In the genomic region with DNA sequence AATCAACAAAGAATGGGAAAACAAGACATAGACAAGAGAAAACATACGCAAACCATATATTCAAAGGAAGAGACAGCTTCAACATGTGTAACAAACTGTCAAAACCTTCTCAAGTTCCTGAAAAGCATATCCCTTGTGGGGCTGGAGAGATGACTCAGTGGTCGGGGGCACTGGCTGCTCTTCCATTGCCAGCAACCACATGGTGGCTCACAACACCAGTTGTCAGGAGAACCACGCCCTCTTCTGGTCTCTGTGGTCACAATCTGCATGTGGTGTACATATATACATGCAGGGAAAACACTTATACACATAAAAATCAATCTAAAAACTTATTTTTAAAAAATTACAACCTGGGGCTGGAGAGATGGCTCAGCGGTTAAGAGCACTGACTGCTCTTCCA, we compare ENCODE assay signal across 18 mouse cellular contexts. TPM values are rescaled to one million over a fixed set of nuclear protein-coding genes. Genes with fewer than 3 reads are reported as not detected.
DNase-seq lines count a peak whose midpoint lies in the region; ATAC-seq and TF ChIP-seq lines count a peak whose summit lies in the region.
"Had no signal": no experiment of that assay in that cellular context is flagged by ENCODE, and none has a peak within 500 bp of the region (broad histone marks: within the 10 kb centered on the region; RNA-seq: fewer than 3 reads in every experiment).

No protein-coding gene starts in this region.

- H3K27ac ChIP-seq in stomach, postnatal 0 days (replicated peaks): no peak overlapping the region
- H3K27ac ChIP-seq in kidney, embryonic 14.5 days (ENCODE audit: low read depth, low read length): no peak overlapping the region
- H3K27ac ChIP-seq: forebrain, embryonic 12.5 days; heart, embryonic 13.5 days; hindbrain, postnatal 0 days; neural tube, embryonic 13.5 days had no signal

- no peaks in the 10 kb centered on the region for H3K9me3 ChIP-seq in stomach, postnatal 0 days (ENCODE audit: control insufficient read depth, low read length)
- no peaks in the 10 kb centered on the region for H3K9me3 ChIP-seq in kidney, embryonic 14.5 days (ENCODE audit: control insufficient read depth, low read length)
- H3K9me3 ChIP-seq: forebrain, embryonic 12.5 days; heart, embryonic 13.5 days; neural tube, embryonic 13.5 days had no signal

- WGBS in stomach, postnatal 0 days: 94% methylated on average over 4 of the region's 4 CpGs
- WGBS in kidney, embryonic 14.5 days: 91% methylated on average over 4 of the region's 4 CpGs

- TF ChIP-seq EP300 in stomach, postnatal 0 days (optimal IDR thresholded peaks at IDR 0.05): no peak

- TF ChIP-seq CTCF in stomach, postnatal 0 days (IDR thresholded peaks at IDR 0.05; ENCODE audit: low read depth): 0 out of 2 replicates have a peak, but pooled peaks have one; percentile 15

- no peaks in the 10 kb centered on the region for H3K4me1 ChIP-seq in stomach, postnatal 0 days (replicated peaks; ENCODE audit: control insufficient read depth, insufficient read depth)
- H3K4me1 ChIP-seq in kidney, embryonic 14.5 days (ENCODE audit: control insufficient read depth, insufficient read depth, low read length): no peaks in the 10 kb centered on the region
- H3K4me1 ChIP-seq: forebrain, embryonic 12.5 days; neural tube, embryonic 13.5 days had no signal

- ATAC-seq in CD4-positive, CD25-positive, alpha-beta regulatory T cell, adult 4 months: peak; percentile 24
- no peak for ATAC-seq in stomach, postnatal 0 days (ENCODE audit: low FRiP score, low TSS enrichment)
- no peak for ATAC-seq in kidney, embryonic 14.5 days (ENCODE audit: low FRiP score, low TSS enrichment)
- ATAC-seq: hindbrain, postnatal 0 days had no signal

- peak; percentile 34 for DNase-seq in thymus, postnatal 14 days
- no peak for DNase-seq in thymus, postnatal 10 days (ENCODE audit: low spot score in 2 of 2)
- peak; percentile 17 for DNase-seq in T-cell, adult 2 months (ENCODE audit: low spot score)
- DNase-seq in stomach, postnatal 0 days (ENCODE audit: low spot score): no peak
- DNase-seq in gastrocnemius, postnatal 36 days: no peak
- DNase-seq: adrenal gland, adult 2 months; cerebellum, postnatal 10 days; gastrocnemius, postnatal 25 days; heart, postnatal 36 days; kidney, adult 2 months; lung, postnatal 10 days; spleen, adult 18-20 months had no signal

- H3K36me3 ChIP-seq in stomach, postnatal 0 days (ENCODE audit: control insufficient read depth, insufficient read depth, low read length): peaks cover 3% of the 10 kb centered on the region; the same call in 1 of the 2 replicates
- peaks cover 15% of the 10 kb centered on the region for H3K36me3 ChIP-seq in kidney, embryonic 14.5 days (ENCODE audit: control insufficient read depth, insufficient read depth, low read length)

- H3K9ac ChIP-seq in stomach, postnatal 0 days (ENCODE audit: low read length): no peak overlapping the region
- no peak overlapping the region for H3K9ac ChIP-seq in kidney, embryonic 14.5 days (ENCODE audit: low read depth, low read length)
- H3K9ac ChIP-seq: forebrain, embryonic 12.5 days; heart, embryonic 13.5 days; neural tube, embryonic 13.5 days had no signal

- no peak overlapping the region for H3K4me3 ChIP-seq in stomach, postnatal 0 days (ENCODE audit: low read depth, low read length)
- H3K4me3 ChIP-seq in kidney, embryonic 14.5 days (ENCODE audit: low read length): no peak overlapping the region
- H3K4me3 ChIP-seq: forebrain, embryonic 12.5 days; heart, embryonic 13.5 days; neural tube, embryonic 13.5 days had no signal

- no peak overlapping the region for H3K4me2 ChIP-seq in stomach, postnatal 0 days (replicated peaks; ENCODE audit: low read depth)
- no peak overlapping the region for H3K4me2 ChIP-seq in kidney, embryonic 14.5 days (replicated peaks; ENCODE audit: low read depth, low read length)
- H3K4me2 ChIP-seq: forebrain, embryonic 12.5 days; heart, embryonic 13.5 days; neural tube, embryonic 13.5 days had no signal

- intact Hi-C loops in gastrocnemius, postnatal 36 days (cut with DNase I): no loop called here

- H3K27me3 ChIP-seq in stomach, postnatal 0 days (ENCODE audit: control insufficient read depth, insufficient read depth, low read length): no peaks in the 10 kb centered on the region
- no peaks in the 10 kb centered on the region for H3K27me3 ChIP-seq in kidney, embryonic 14.5 days (ENCODE audit: control insufficient read depth, insufficient read depth, low read length)
- H3K27me3 ChIP-seq: forebrain, embryonic 12.5 days; heart, embryonic 13.5 days; neural tube, embryonic 13.5 days had no signal

RNA-seq across cellular contexts. Expression of a gene that starts 44.9 kb away (rescaled TPM):
- 10 to 100 TPM; 14.7 to 20.8 TPM for polyA plus RNA-seq in CD4-positive, CD25-positive, alpha-beta regulatory T cell, adult 4 months (2017; shearing (Covaris generic))
- polyA plus RNA-seq in stomach, postnatal 0 days (2015; fragmentation: Nextera tagmentation; extraction: Ambion mirVana): 28.0 and 31.6 TPM in 2 replicates
- total RNA-seq in gastrocnemius, postnatal 36 days (2021): 10 to 100 TPM; 22.4 to 24.0 TPM
- 41.2 and 57.8 TPM in 2 replicates for polyA plus RNA-seq in kidney, embryonic 14.5 days (2014; fragmentation: Nextera tagmentation; extraction: Ambion mirVana)

Comparison
In these comparisons a context has a peak if more than half of its experiments do, and no peak if none do; other contexts are left out.
1. DNase-seq: peak in thymus, postnatal 14 days (single experiment) and T-cell, adult 2 months (single experiment); none in thymus, postnatal 10 days (0 of 2), stomach, postnatal 0 days (single experiment) and gastrocnemius, postnatal 36 days (0 of 2).